Mouse (Mus musculus) liver, embryonic 12.5 days (tissue): ENCODE data around the gene Apoe. TPM values are rescaled to one million over a fixed set of nuclear protein-coding genes. Genes with fewer than 3 reads are reported as not detected.
A peak's percentile ranks its signal among the peaks of the same experiment; 100 is the strongest.

ENCODE experiments used
- ATAC-seq: fragments of 200-750 bp; cut with Nextera tagmentation; 2 replicates; pipeline ENCODE4 v1.8.0; 2017; ENCODE audit warnings: moderate number of reproducible peaks, mild to moderate bottlenecking, moderate library complexity
- H3K27ac ChIP-seq: fragments of 300-500 bp; sonication (generic); 2 replicates; pipeline ENCODE4 v1.5.1; 2016; ENCODE audit warnings: mild to moderate bottlenecking
- H3K27me3 ChIP-seq: fragments of 300-500 bp; sonication (generic); replicated peaks from 2 replicates; pipeline ENCODE4 v1.6.1; 2016; ENCODE audit warnings: mild to moderate bottlenecking, moderate library complexity
- H3K36me3 ChIP-seq: fragments of 300-500 bp; sonication (generic); 2 replicates; pipeline ENCODE4 v1.6.1; 2016; ENCODE audit warnings: mild to moderate bottlenecking, moderate library complexity
- H3K4me1 ChIP-seq: fragments of 300-500 bp; sonication (generic); 2 replicates; pipeline ENCODE4 v1.6.1; 2016
- H3K4me2 ChIP-seq: fragments of 300-500 bp; sonication (generic); 2 replicates; pipeline ENCODE4 v1.6.1; 2016; ENCODE audit warnings: mild to moderate bottlenecking, moderate library complexity
- H3K4me3 ChIP-seq: fragments of 300-500 bp; sonication (generic); 2 replicates; pipeline ENCODE4 v1.5.1; 2016; ENCODE audit warnings: mild to moderate bottlenecking, moderate library complexity
- H3K9ac ChIP-seq: fragments of 300-500 bp; sonication (generic); 2 replicates; pipeline ENCODE4 v1.6.1; 2016; ENCODE audit warnings: mild to moderate bottlenecking, moderate library complexity
- H3K9me3 ChIP-seq: fragments of 300-500 bp; sonication (generic); replicated peaks from 2 replicates; pipeline ENCODE4 v1.6.1; 2016; ENCODE audit warnings: mild to moderate bottlenecking, moderate library complexity
- WGBS: fragments of 180-500 bp; shearing (Covaris S2); methylation state at CpG from one replicate; pipeline ENCODE4 v1.1.7; 2016; ENCODE audit not compliant: insufficient replicate concordance; 5-methylcytosine and 5-hydroxymethylcytosine counted together
- polyA plus RNA-seq: library from polyadenylated mRNA; unstranded; fragments of >200 nt; fragmentation: Nextera tagmentation; extraction: Ambion mirVana; gene quantifications from 2 replicates; pipeline ENCODE4 v1.2.1, GENCODE M21; 2016

Gene Apoe
- polyA plus RNA-seq, 1 experiment from 2014 or later, result 1,289 TPM

- peaks cover 46% of the 10 kb centered on the region for H3K4me1 ChIP-seq
- H3K4me2 ChIP-seq, result peak overlapping the region; percentile 70
- H3K4me3 ChIP-seq, result peak overlapping the region; percentile 26; the same call in 1 of the 2 replicates
- H3K27me3 ChIP-seq, result no peaks in the 10 kb centered on the region
- no peaks in the 10 kb centered on the region for H3K9me3 ChIP-seq
- 23% methylated on average over 15 of the region's 16 CpGs for WGBS
- peak overlapping the region; percentile 89 for H3K27ac ChIP-seq
- peak overlapping the region; percentile 39 for H3K9ac ChIP-seq
- ATAC-seq, result peak; percentile 91
- H3K36me3 ChIP-seq, result peaks cover 56% of the 10 kb centered on the region
These were observed 37.5 kb upstream of the Apoe start for GRCm38 (mm10) chr7:19736389-19737057.

- Histone ChIP-seq H3K27ac (no peak overlapping the region), H3K36me3 (peaks cover 71% of the 10 kb centered on the region), H3K9ac (no peak overlapping the region), H3K27me3 (no peaks in the 10 kb centered on the region), H3K4me2 (no peak overlapping the region), H3K4me3 (no peak overlapping the region), H3K9me3 (no peaks in the 10 kb centered on the region), H3K4me1 (peaks cover 36% of the 10 kb centered on the region)
- WGBS, result 79% methylated on average over 10 of the region's 10 CpGs
- ATAC-seq, result no peak
These were observed 35.2 kb upstream of the Apoe start for GRCm38 (mm10) chr7:19734178-19734666.

GRCm38 (mm10) chr7:19726541-19726940 is 27.6 kb upstream of the Apoe start:
- H3K9me3 ChIP-seq, result no peaks in the 10 kb centered on the region
- H3K27me3 ChIP-seq, result no peaks in the 10 kb centered on the region
- WGBS, result 77% methylated on average over 4 of the region's 4 CpGs
- peaks cover 81% of the 10 kb centered on the region for H3K36me3 ChIP-seq
- H3K27ac ChIP-seq, result no peak overlapping the region
- no peak for ATAC-seq
- peaks cover 14% of the 10 kb centered on the region for H3K4me1 ChIP-seq
- H3K9ac ChIP-seq, result no peak overlapping the region
- no peak overlapping the region for H3K4me2 ChIP-seq
- no peak overlapping the region for H3K4me3 ChIP-seq

- no peak for ATAC-seq
- 80% methylated on average over 12 of the region's 12 CpGs for WGBS
- no peak overlapping the region for H3K4me3 ChIP-seq
- no peaks in the 10 kb centered on the region for H3K27me3 ChIP-seq
- H3K36me3 ChIP-seq, result peaks cover 79% of the 10 kb centered on the region
- H3K4me1 ChIP-seq, result peaks cover 14% of the 10 kb centered on the region
- no peaks in the 10 kb centered on the region; the same call in 1 of the 2 replicates for H3K9me3 ChIP-seq
- no peak overlapping the region for H3K27ac ChIP-seq
- no peak overlapping the region for H3K9ac ChIP-seq
- H3K4me2 ChIP-seq, result no peak overlapping the region
These were observed 25.2 kb upstream of the Apoe start for GRCm38 (mm10) chr7:19724167-19724566.

- ATAC-seq, result peak; percentile 61; the same call in 1 of the 2 replicates
- Histone ChIP-seq H3K4me3 (no peak overlapping the region), H3K4me2 (no peak overlapping the region), H3K27ac (no peak overlapping the region), H3K36me3 (peaks cover 71% of the 10 kb centered on the region), H3K27me3 (no peaks in the 10 kb centered on the region), H3K9me3 (no peaks in the 10 kb centered on the region; the same call in 1 of the 2 replicates), H3K9ac (no peak overlapping the region), H3K4me1 (peaks cover 14% of the 10 kb centered on the region)
- 65% methylated on average over 6 of the region's 6 CpGs for WGBS
These were observed 23.8 kb upstream of the Apoe start for GRCm38 (mm10) chr7:19722754-19723195.

GRCm38 (mm10) chr7:19719200-19719599 is 20.2 kb upstream of the Apoe start:
- Histone ChIP-seq H3K9ac (no peak overlapping the region), H3K27ac (no peak overlapping the region), H3K4me2 (no peak overlapping the region), H3K4me1 (peaks cover 36% of the 10 kb centered on the region), H3K4me3 (no peak overlapping the region), H3K36me3 (peaks cover 41% of the 10 kb centered on the region), H3K27me3 (no peaks in the 10 kb centered on the region), H3K9me3 (no peaks in the 10 kb centered on the region; the same call in 1 of the 2 replicates)
- WGBS, result 71% methylated on average over 4 of the region's 4 CpGs
- ATAC-seq, result no peak

GRCm38 (mm10) chr7:19718297-19718952 is 19.4 kb upstream of the Apoe start:
- Histone ChIP-seq H3K36me3 (peaks cover 45% of the 10 kb centered on the region), H3K27me3 (no peaks in the 10 kb centered on the region), H3K27ac (no peak overlapping the region), H3K4me1 (peaks cover 41% of the 10 kb centered on the region), H3K4me3 (no peak overlapping the region), H3K9ac (no peak overlapping the region), H3K4me2 (no peak overlapping the region), H3K9me3 (no peaks in the 10 kb centered on the region; the same call in 1 of the 2 replicates)
- ATAC-seq, result no peak
- 77% methylated on average over 5 of the region's 5 CpGs for WGBS

GRCm38 (mm10) chr7:19717346-19717745 is 18.4 kb upstream of the Apoe start:
- Histone ChIP-seq H3K4me1 (peaks cover 38% of the 10 kb centered on the region), H3K9me3 (no peaks in the 10 kb centered on the region; the same call in 1 of the 2 replicates), H3K27me3 (no peaks in the 10 kb centered on the region), H3K4me2 (0 out of 2 replicates have a peak overlapping the region, but pooled peaks have one; percentile 84), H3K27ac (no peak overlapping the region), H3K4me3 (no peak overlapping the region), H3K36me3 (peaks cover 49% of the 10 kb centered on the region), H3K9ac (no peak overlapping the region)
- WGBS, result 54% methylated on average over 4 of the region's 4 CpGs
- no peak for ATAC-seq

GRCm38 (mm10) chr7:19716822-19717221 is 17.8 kb upstream of the Apoe start:
- Histone ChIP-seq H3K27ac (peak overlapping the region; percentile 90; the same call in 1 of the 2 replicates), H3K9ac (peak overlapping the region; percentile 64), H3K4me1 (peaks cover 37% of the 10 kb centered on the region), H3K36me3 (peaks cover 54% of the 10 kb centered on the region), H3K4me2 (peak overlapping the region; percentile 84), H3K9me3 (no peaks in the 10 kb centered on the region; the same call in 1 of the 2 replicates), H3K27me3 (no peaks in the 10 kb centered on the region), H3K4me3 (peak overlapping the region; percentile 62)
- ATAC-seq, result no peak
- 86% methylated on average over 2 of the region's 2 CpGs for WGBS

- H3K9ac ChIP-seq, result peak overlapping the region; percentile 64
- H3K36me3 ChIP-seq, result peaks cover 55% of the 10 kb centered on the region
- no peak for ATAC-seq
- 6% methylated on average over 18 of the region's 18 CpGs for WGBS
- H3K4me2 ChIP-seq, result peak overlapping the region; percentile 84
- no peaks in the 10 kb centered on the region; the same call in 1 of the 2 replicates for H3K9me3 ChIP-seq
- H3K27me3 ChIP-seq, result no peaks in the 10 kb centered on the region
- peaks cover 37% of the 10 kb centered on the region for H3K4me1 ChIP-seq
- peak overlapping the region; percentile 90 for H3K27ac ChIP-seq
- peak overlapping the region; percentile 62 for H3K4me3 ChIP-seq
These were observed 17.2 kb upstream of the Apoe start for GRCm38 (mm10) chr7:19716055-19716682.

GRCm38 (mm10) chr7:19715239-19716054 is 16.5 kb upstream of the Apoe start, which contains the start of gene Tomm40:
Gene Tomm40, minus strand, starts transcription at chr7:19715438.
- WGBS, result under 1% methylated on average over 58 of the region's 59 CpGs
- Histone ChIP-seq H3K4me3 (peak within 1 kb of the TSS; percentile 98), H3K9ac (peak within 1 kb of the TSS; percentile 89), H3K9me3 (no peaks in the 10 kb centered on the region), H3K4me2 (peak within 1 kb of the TSS; percentile 96), H3K27me3 (no peaks in the 10 kb centered on the region), H3K27ac (peak within 1 kb of the TSS; percentile 90), H3K36me3 (peaks cover 55% of the 10 kb centered on the region), H3K4me1 (peaks cover 37% of the 10 kb centered on the region)
- peak; percentile 98 for ATAC-seq
